Mouse (Mus musculus) megakaryocyte, embryonic 14.5 days (primary cell): Measurements from ENCODE around the gene Cabp2. TPM values are rescaled to one million over a fixed set of nuclear protein-coding genes. Genes with fewer than 3 reads are reported as not detected.

Experiments used
- H3K27me3 ChIP-seq: replicated peaks from 2 replicates; pipeline ENCODE3; 2012; ENCODE audit warnings: inconsistent platforms
- H3K36me3 ChIP-seq: replicated peaks from 2 replicates; pipeline ENCODE3; 2012; ENCODE audit warnings: low read length, inconsistent platforms, mixed read lengths
- H3K4me1 ChIP-seq: 2 replicates; pipeline ENCODE4 v1.6.1; 2012; ENCODE audit warnings: inconsistent platforms
- H3K4me3 ChIP-seq: replicated peaks from 2 replicates; pipeline ENCODE3; 2012; ENCODE audit warnings: moderate library complexity, mild to moderate bottlenecking, inconsistent platforms
- H3K9me3 ChIP-seq: 2 replicates; pipeline ENCODE4 v1.6.1; 2012; ENCODE audit warnings: inconsistent platforms
- FLI1 ChIP-seq: IDR thresholded peaks from 2 replicates; pipeline ENCODE4 v1.6.1; 2012; ENCODE audit warnings: low read length, inconsistent platforms, mixed read lengths
- GATA1 ChIP-seq: IDR thresholded peaks from 3 replicates; pipeline ENCODE4 v1.6.1; 2012; ENCODE audit warnings: mixed read lengths, low read length, inconsistent platforms, borderline replicate concordance
- polyA plus RNA-seq: library from polyadenylated mRNA; stranded (reverse); fragments of >175 nt; gene quantifications from 2 replicates; pipeline ENCODE4 v1.2.3, GENCODE M21; 2012; ENCODE audit warnings: low replicate concordance; ENCODE audit not compliant: insufficient read depth

The Cabp2 gene
- polyA plus RNA-seq, 1 experiment, result not detected

DNA sequence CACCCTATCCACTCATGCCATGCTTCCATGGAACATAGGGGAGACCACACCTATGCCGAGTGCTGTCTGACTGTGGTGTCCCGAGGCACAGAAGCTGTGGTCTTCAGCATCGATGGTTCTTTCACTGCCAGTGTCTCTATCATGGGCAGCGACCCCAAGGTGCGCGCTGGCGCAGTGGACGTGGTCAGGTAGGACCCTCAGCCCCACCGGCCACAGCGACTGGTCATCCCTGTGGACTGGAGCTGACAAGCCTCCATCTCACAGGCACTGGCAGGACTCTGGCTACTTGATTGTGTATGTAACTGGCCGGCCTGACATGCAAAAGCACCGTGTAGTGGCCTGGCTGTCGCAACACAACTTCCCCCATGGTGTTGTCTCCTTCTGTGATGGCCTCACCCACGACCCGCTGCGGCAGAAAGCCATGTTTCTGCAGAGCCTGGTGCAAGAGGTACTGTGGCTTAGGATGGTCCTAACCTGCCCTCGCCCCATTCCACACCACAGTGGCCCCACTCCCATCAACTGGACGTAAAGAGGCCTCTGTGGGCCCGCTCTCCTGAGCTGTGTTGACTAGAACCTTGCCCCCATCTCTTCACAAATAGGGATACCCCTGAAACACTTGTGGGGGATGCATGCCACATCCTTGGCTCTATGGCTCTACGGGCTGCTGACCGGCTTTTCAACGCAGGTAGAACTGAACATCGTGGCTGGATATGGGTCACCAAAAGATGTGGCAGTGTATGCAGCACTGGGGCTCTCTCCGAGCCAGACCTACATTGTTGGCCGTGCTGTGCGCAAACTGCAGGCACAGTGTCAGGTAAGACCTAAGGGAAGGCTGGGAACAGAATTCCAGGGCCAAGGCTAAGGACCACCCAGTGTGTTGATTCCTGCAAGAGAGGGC lies 30.9 kb downstream of the Cabp2 start:
- H3K4me3 ChIP-seq, result peak overlapping the region; percentile 88
- H3K36me3 ChIP-seq, result peaks cover 100% of the 10 kb centered on the region
- H3K9me3 ChIP-seq, result no peaks in the 10 kb centered on the region
- H3K4me1 ChIP-seq, result peaks cover 91% of the 10 kb centered on the region
- TF ChIP-seq FLI1 (no peak), GATA1 (no peak)
- H3K27me3 ChIP-seq, result no peaks in the 10 kb centered on the region

GRCm38 (mm10) chr19:4113186-4113805 lies 31.9 kb downstream of the Cabp2 start:
- H3K4me3 ChIP-seq, result peak overlapping the region; percentile 88
- H3K36me3 ChIP-seq, result peaks cover 100% of the 10 kb centered on the region

GRCm38 (mm10) chr19:4113806-4114230 lies 32.4 kb downstream of the Cabp2 start:
- Histone ChIP-seq H3K9me3 (no peaks in the 10 kb centered on the region), H3K36me3 (peaks cover 100% of the 10 kb centered on the region), H3K4me1 (peaks cover 95% of the 10 kb centered on the region), H3K4me3 (peak overlapping the region; percentile 88), H3K27me3 (no peaks in the 10 kb centered on the region)
- TF ChIP-seq GATA1 (no peak), FLI1 (no peak)

More at GRCm38 (mm10) chr19:4113186-4113805, 31.9 kb downstream of the Cabp2 start:
- peak; percentile 62; the same call in 1 of the 2 replicates for TF ChIP-seq FLI1
- peak; percentile 98 for TF ChIP-seq GATA1
- Histone ChIP-seq H3K9me3 (no peaks in the 10 kb centered on the region), H3K4me1 (peaks cover 93% of the 10 kb centered on the region), H3K27me3 (no peaks in the 10 kb centered on the region)

DNA sequence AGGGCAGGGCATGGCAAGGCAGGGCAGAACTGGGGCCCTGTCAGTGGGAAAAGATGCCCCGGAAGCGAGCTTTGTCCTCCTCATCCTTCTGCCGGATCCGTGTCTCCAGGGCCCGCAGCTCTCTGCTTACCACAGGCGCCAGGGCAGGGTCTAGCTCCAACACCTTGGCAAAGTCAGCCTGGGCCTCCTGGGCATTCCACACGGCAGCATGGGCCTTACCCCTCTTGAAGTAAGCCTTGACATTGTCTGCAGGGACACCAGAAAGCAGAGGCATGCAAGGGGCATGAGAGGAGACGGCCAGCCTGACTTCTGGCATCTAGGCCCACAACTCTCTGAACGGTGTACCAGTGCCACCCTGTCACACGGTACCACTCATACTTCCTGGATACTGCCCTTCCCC lies 33.2 kb downstream of the Cabp2 start:
- Histone ChIP-seq H3K4me3 (peak overlapping the region; percentile 88), H3K27me3 (no peaks in the 10 kb centered on the region), H3K4me1 (peaks cover 100% of the 10 kb centered on the region), H3K9me3 (no peaks in the 10 kb centered on the region), H3K36me3 (peaks cover 99% of the 10 kb centered on the region)
- TF ChIP-seq FLI1 (no peak), GATA1 (no peak)

- H3K36me3 ChIP-seq, result peaks cover 99% of the 10 kb centered on the region
- peaks cover 100% of the 10 kb centered on the region for H3K4me1 ChIP-seq
- peak overlapping the region; percentile 88 for H3K4me3 ChIP-seq
- TF ChIP-seq GATA1 (no peak), FLI1 (no peak)
- H3K9me3 ChIP-seq, result no peaks in the 10 kb centered on the region
- no peaks in the 10 kb centered on the region for H3K27me3 ChIP-seq
These were observed 33.8 kb downstream of the Cabp2 start for GRCm38 (mm10) chr19:4115144-4115543.

GRCm38 (mm10) chr19:4115816-4116215 lies 34.4 kb downstream of the Cabp2 start:
- Histone ChIP-seq H3K9me3 (no peaks in the 10 kb centered on the region), H3K4me3 (no peak overlapping the region), H3K27me3 (no peaks in the 10 kb centered on the region), H3K4me1 (peaks cover 100% of the 10 kb centered on the region), H3K36me3 (peaks cover 97% of the 10 kb centered on the region)
- no peak for TF ChIP-seq FLI1
- TF ChIP-seq GATA1, result no peak

GRCm38 (mm10) chr19:4117006-4117405 lies 35.6 kb downstream of the Cabp2 start:
- TF ChIP-seq FLI1, result no peak
- TF ChIP-seq GATA1, result no peak
- Histone ChIP-seq H3K9me3 (no peaks in the 10 kb centered on the region), H3K4me3 (no peak overlapping the region), H3K36me3 (peaks cover 85% of the 10 kb centered on the region), H3K27me3 (no peaks in the 10 kb centered on the region), H3K4me1 (peaks cover 97% of the 10 kb centered on the region)

GRCm38 (mm10) chr19:4118350-4118749 lies 37.0 kb downstream of the Cabp2 start:
- Histone ChIP-seq H3K4me3 (no peak overlapping the region), H3K9me3 (no peaks in the 10 kb centered on the region), H3K4me1 (peaks cover 97% of the 10 kb centered on the region), H3K27me3 (no peaks in the 10 kb centered on the region), H3K36me3 (peaks cover 72% of the 10 kb centered on the region)
- TF ChIP-seq GATA1 (no peak), FLI1 (no peak)

GRCm38 (mm10) chr19:4119716-4120487 lies 38.5 kb downstream of the Cabp2 start:
- H3K4me1 ChIP-seq, result peaks cover 97% of the 10 kb centered on the region
- TF ChIP-seq GATA1, result no peak
- H3K27me3 ChIP-seq, result no peaks in the 10 kb centered on the region
- peak overlapping the region; percentile 95 for H3K4me3 ChIP-seq
- no peaks in the 10 kb centered on the region for H3K9me3 ChIP-seq
- peaks cover 56% of the 10 kb centered on the region for H3K36me3 ChIP-seq
